Mouse (Mus musculus) kidney, embryonic 14.5 days (tissue): ENCODE measurements at regions not wholly inside any gene's neighbourhood (a gene's known extent, or its start where the extent isn't known, plus 50 kb on each side); places are given as distances from the start of the nearest gene placed in this dataset. TPM values are rescaled to one million over a fixed set of nuclear protein-coding genes. Genes with fewer than 3 reads are reported as not detected.
"Not testable (repeated sequence)": the region's sequence is repeated elsewhere in the genome, so short reads cannot be mapped to it uniquely, and the experiment has no call there.

Experiments
- ATAC-seq: fragments of 200-750 bp; cut with Nextera tagmentation; 2 replicates; pipeline ENCODE4 v1.8.0; 2017; ENCODE audit warnings: moderate number of reproducible peaks, mild to moderate bottlenecking, moderate TSS enrichment, moderate library complexity; ENCODE audit not compliant: low FRiP score, low TSS enrichment
- H3K27ac ChIP-seq: fragments of 300-500 bp; sonication (generic); 2 replicates; pipeline ENCODE4 v1.5.1; 2014; ENCODE audit warnings: low read depth, mild to moderate bottlenecking, low read length, moderate library complexity, mixed read lengths
- H3K27me3 ChIP-seq: fragments of 300-500 bp; sonication (generic); 2 replicates; pipeline ENCODE4 v1.6.1; 2014; ENCODE audit warnings: mild to moderate bottlenecking, low read length; ENCODE audit not compliant: control insufficient read depth, insufficient read depth
- H3K36me3 ChIP-seq: fragments of 300-500 bp; sonication (generic); 2 replicates; pipeline ENCODE4 v1.6.1; 2014; ENCODE audit warnings: low read length, mixed read lengths; ENCODE audit not compliant: control insufficient read depth, insufficient read depth
- H3K4me1 ChIP-seq: fragments of 300-500 bp; sonication (generic); 2 replicates; pipeline ENCODE4 v1.6.1; 2014; ENCODE audit warnings: low read length, mixed read lengths; ENCODE audit not compliant: control insufficient read depth, insufficient read depth
- H3K4me2 ChIP-seq: fragments of 300-500 bp; sonication (generic); replicated peaks from 2 replicates; pipeline ENCODE4 v1.6.1; 2014; ENCODE audit warnings: low read depth, mild to moderate bottlenecking, low read length
- H3K4me3 ChIP-seq: fragments of 300-500 bp; sonication (generic); 2 replicates; pipeline ENCODE4 v1.5.1; 2014; ENCODE audit warnings: mild to moderate bottlenecking, low read length
- H3K9ac ChIP-seq: fragments of 300-500 bp; sonication (generic); 2 replicates; pipeline ENCODE4 v1.6.1; 2014; ENCODE audit warnings: low read depth, mild to moderate bottlenecking, low read length, moderate library complexity
- H3K9me3 ChIP-seq: fragments of 300-500 bp; sonication (generic); 2 replicates; pipeline ENCODE4 v1.6.1; 2016; ENCODE audit warnings: low read length; ENCODE audit not compliant: control insufficient read depth
- WGBS: fragments of 180-500 bp; shearing (Covaris S2); extraction: QIAGEN DNeasy Blood & Tissue Kit; methylation state at CpG from one replicate; pipeline ENCODE4 v1.1.7; 2014; 5-methylcytosine and 5-hydroxymethylcytosine counted together
- microRNA-seq: library from miRNA; unstranded; fragments of <30 nt; microRNA quantifications from one replicate; pipeline ENCODE4, GENCODE M21; 2016

GRCm38 (mm10) chr12:15011091-15011490 is 805.6 kb downstream of the Trib2 start:
- H3K4me3 ChIP-seq: no peak overlapping the region
- ATAC-seq: no peak
- no peak overlapping the region for H3K9ac ChIP-seq
- no peaks in the 10 kb centered on the region for H3K9me3 ChIP-seq
- H3K4me2 ChIP-seq: no peak overlapping the region
- H3K36me3 ChIP-seq: no peaks in the 10 kb centered on the region
- no peaks in the 10 kb centered on the region for H3K4me1 ChIP-seq
- H3K27ac ChIP-seq: no peak overlapping the region
- H3K27me3 ChIP-seq: no peaks in the 10 kb centered on the region

DNA sequence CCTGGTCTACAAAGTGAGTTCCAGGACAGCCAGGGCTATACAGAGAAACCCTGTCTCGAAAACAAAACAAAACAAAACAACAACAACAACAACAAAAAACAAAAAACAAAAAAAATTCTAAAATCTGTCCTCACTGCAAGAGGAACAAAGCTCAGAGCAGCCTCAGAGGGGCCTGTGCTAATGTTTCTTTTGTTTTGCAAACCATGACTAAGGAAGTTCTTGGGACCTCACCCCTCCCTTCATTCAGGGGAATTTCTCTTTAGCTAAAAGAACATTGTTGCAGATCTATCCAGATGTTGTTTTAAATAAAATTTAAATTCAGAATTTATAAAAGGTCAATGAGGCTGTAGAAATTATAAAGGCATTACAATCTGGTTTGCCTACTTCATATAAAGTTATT is 814.3 kb downstream of the Trib2 start:
- ATAC-seq, H3K27ac ChIP-seq, H3K4me1 ChIP-seq, H3K9me3 ChIP-seq, H3K9ac ChIP-seq, H3K4me2 ChIP-seq, H3K36me3 ChIP-seq, H3K27me3 ChIP-seq, H3K4me3 ChIP-seq: not testable (repeated sequence)
- 69% methylated on average over 1 of the region's 1 CpGs for WGBS

Small RNA genes lying in the stretch of these regions (microRNA-seq; reads per million reads assigned to microRNA genes)
- gene Gm27682: not detected
